Mouse (Mus musculus) liver, postnatal 0 days (tissue): ENCODE measurements around the gene Atp5h.

Source experiments
- CTCF ChIP-seq: sonication (generic); IDR thresholded peaks from 2 replicates; pipeline ENCODE4 v1.5.1; 2016; ENCODE audit warnings: antibody characterized with exemption, low read depth
- EP300 ChIP-seq: IDR thresholded peaks from 2 replicates; pipeline ENCODE4 v1.6.1; 2016; ENCODE audit warnings: antibody characterized with exemption, low read depth, mild to moderate bottlenecking

DNA sequence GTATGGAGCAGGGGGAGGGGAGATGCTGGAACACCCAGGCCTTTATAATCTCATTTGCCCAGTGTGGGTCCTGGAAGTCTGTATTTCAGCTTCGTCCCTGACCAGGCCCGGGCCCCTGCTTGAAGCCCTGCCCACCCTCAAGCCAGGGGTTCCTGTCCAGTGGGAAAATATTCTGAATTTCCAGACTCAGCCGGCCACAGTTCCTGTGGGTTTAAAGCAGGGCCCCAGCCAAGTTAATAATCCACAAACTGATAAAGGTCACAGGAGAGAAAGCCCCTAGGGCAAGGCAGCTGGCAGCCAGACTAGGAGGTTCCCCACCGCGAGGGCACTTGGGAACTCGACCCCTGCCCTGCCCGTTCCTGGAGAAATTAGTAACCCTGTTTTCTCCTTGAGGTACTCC is 29.2 kb upstream of the Atp5h start:
- no peak for TF ChIP-seq CTCF
- no peak for TF ChIP-seq EP300
